Mouse (Mus musculus): ENCODE data around the gene Slc18a2. TPM values are rescaled to one million over a fixed set of nuclear protein-coding genes. Genes with fewer than 3 reads are reported as not detected.

Slc18a2 gene
- 19.8 and 21.0 TPM in 2 replicates for polyA plus RNA-seq (2015; fragmentation: Nextera tagmentation; extraction: Ambion mirVana)

DNA sequence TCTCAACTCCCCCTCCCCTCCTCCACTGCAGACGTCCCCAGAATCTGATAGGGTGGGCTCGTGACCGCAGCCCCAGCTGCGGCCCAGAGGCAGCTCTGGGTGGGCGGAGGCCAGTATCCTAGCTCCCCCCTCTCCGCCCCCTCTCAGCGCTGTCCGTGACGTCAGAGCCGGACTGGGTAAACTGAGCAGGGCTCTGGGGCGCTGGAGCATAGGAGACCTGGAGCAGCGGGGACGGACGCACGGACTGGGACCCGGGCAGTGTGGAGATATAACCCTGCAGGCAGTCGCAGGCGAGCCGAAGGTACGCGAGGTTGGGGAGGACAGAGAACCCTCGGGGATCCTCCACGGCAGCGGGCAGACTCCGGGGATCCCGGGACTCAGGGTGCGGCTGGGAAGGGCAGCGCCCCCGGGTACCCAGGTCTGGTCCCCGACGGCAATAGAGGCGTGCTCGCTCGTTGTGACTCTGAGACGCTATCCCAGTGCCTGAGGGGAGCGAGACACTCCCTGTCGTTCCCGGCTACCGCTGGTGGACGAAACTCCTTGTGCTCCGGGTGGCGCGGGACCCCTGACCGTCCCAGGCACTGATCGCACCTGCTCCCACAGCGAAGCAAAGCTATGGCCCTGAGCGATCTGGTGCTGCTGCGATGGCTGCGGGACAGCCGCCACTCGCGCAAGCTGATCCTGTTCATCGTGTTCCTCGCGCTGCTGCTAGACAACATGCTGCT lies at the start of gene Slc18a2:
Gene Slc18a2, plus strand, starts transcription at position 179 of the 725 bp plus-strand sequence.
- H3K4me2 ChIP-seq (ENCODE audit: low read length) = peak within 1 kb of the TSS; percentile 62
- no peaks in the 10 kb centered on the region for H3K36me3 ChIP-seq (ENCODE audit: control insufficient read depth, insufficient read depth)
- H3K9me3 ChIP-seq (ENCODE audit: control insufficient read depth, low read length) = no peaks in the 10 kb centered on the region
- peak; percentile 57 for ATAC-seq
- H3K27ac ChIP-seq (ENCODE audit: low read length) = no peak within 1 kb of the TSS
- peak within 1 kb of the TSS; percentile 45 for H3K4me3 ChIP-seq (replicated peaks; ENCODE audit: low read length)
- 1% methylated on average over 55 of the region's 55 CpGs for whole genome bisulfite sequencing
- peak within 1 kb of the TSS; percentile 58 for H3K9ac ChIP-seq (replicated peaks; ENCODE audit: low read depth, low read length)
- no peaks in the 10 kb centered on the region for H3K27me3 ChIP-seq (replicated peaks; ENCODE audit: control insufficient read depth, insufficient read depth, low read length)
- peaks cover 21% of the 10 kb centered on the region for H3K4me1 ChIP-seq (replicated peaks; ENCODE audit: control insufficient read depth, insufficient read depth, low read length)

DNA sequence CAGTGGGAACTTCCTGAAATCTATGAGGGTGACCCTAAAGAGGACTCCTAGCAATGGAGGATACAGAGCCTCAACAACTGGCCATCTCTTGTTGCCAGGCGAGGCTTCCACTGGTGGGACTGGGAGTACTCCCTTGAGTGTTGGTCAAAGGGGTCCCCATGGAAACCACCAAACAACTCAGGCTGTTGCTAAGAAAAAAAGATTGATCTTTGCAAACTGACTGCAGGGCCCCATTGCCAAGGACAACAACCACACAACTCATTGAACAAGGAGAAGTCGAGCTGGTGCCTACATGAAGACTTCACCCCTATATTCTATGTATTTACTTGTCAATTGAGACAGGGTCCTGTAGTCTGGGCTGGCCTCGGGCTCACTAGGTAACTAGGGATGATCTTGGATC lies 43.8 kb upstream of the Slc18a2 start:
- ATAC-seq = no peak
- H3K27ac ChIP-seq (ENCODE audit: low read length) = no peak overlapping the region
- no peaks in the 10 kb centered on the region for H3K4me1 ChIP-seq (replicated peaks; ENCODE audit: control insufficient read depth, insufficient read depth, low read length)
- no peaks in the 10 kb centered on the region for H3K36me3 ChIP-seq (ENCODE audit: control insufficient read depth, insufficient read depth)
- H3K9ac ChIP-seq (replicated peaks; ENCODE audit: low read depth, low read length) = no peak overlapping the region
- whole genome bisulfite sequencing = 83% methylated on average over 3 of the region's 3 CpGs
- no peaks in the 10 kb centered on the region for H3K27me3 ChIP-seq (replicated peaks; ENCODE audit: control insufficient read depth, insufficient read depth, low read length)
- no peaks in the 10 kb centered on the region for H3K9me3 ChIP-seq (ENCODE audit: control insufficient read depth, low read length)
- H3K4me3 ChIP-seq (replicated peaks; ENCODE audit: low read length) = no peak overlapping the region
- no peak overlapping the region for H3K4me2 ChIP-seq (ENCODE audit: low read length)

GRCm38 (mm10) chr19:59218991-59219390 lies 41.7 kb upstream of the Slc18a2 start, which contains the start of gene Kcnk18:
Gene Kcnk18, plus strand, starts transcription at chr19:59219214.
- WGBS = 96% methylated on average over 8 of the region's 8 CpGs
- Histone ChIP-seq H3K27ac (ENCODE audit: low read length) (no peak within 1 kb of the TSS), H3K4me1 (replicated peaks; ENCODE audit: control insufficient read depth, insufficient read depth, low read length) (no peaks in the 10 kb centered on the region), H3K9ac (replicated peaks; ENCODE audit: low read depth, low read length) (no peak within 1 kb of the TSS), H3K4me2 (ENCODE audit: low read length) (no peak within 1 kb of the TSS), H3K27me3 (replicated peaks; ENCODE audit: control insufficient read depth, insufficient read depth, low read length) (no peaks in the 10 kb centered on the region), H3K36me3 (ENCODE audit: control insufficient read depth, insufficient read depth) (no peaks in the 10 kb centered on the region), H3K4me3 (replicated peaks; ENCODE audit: low read length) (no peak within 1 kb of the TSS), H3K9me3 (ENCODE audit: control insufficient read depth, low read length) (no peaks in the 10 kb centered on the region)
- ATAC-seq = no peak

- H3K4me2 ChIP-seq (ENCODE audit: low read length) = no peak overlapping the region
- no peak overlapping the region for H3K27ac ChIP-seq (ENCODE audit: low read length)
- ATAC-seq = no peak
- WGBS = 82% methylated on average over 3 of the region's 3 CpGs
- no peak overlapping the region for H3K9ac ChIP-seq (replicated peaks; ENCODE audit: low read depth, low read length)
- H3K27me3 ChIP-seq (replicated peaks; ENCODE audit: control insufficient read depth, insufficient read depth, low read length) = no peaks in the 10 kb centered on the region
- H3K36me3 ChIP-seq (ENCODE audit: control insufficient read depth, insufficient read depth) = no peaks in the 10 kb centered on the region
- H3K4me3 ChIP-seq (replicated peaks; ENCODE audit: low read length) = no peak overlapping the region
- no peaks in the 10 kb centered on the region for H3K4me1 ChIP-seq (replicated peaks; ENCODE audit: control insufficient read depth, insufficient read depth, low read length)
- H3K9me3 ChIP-seq (ENCODE audit: control insufficient read depth, low read length) = no peaks in the 10 kb centered on the region
These were observed 39.6 kb upstream of the Slc18a2 start for GRCm38 (mm10) chr19:59221131-59221530.

- no peak for ATAC-seq
- no peaks in the 10 kb centered on the region for H3K27me3 ChIP-seq (replicated peaks; ENCODE audit: control insufficient read depth, insufficient read depth, low read length)
- 79% methylated on average over 3 of the region's 3 CpGs for WGBS
- no peak overlapping the region for H3K4me3 ChIP-seq (replicated peaks; ENCODE audit: low read length)
- H3K36me3 ChIP-seq (ENCODE audit: control insufficient read depth, insufficient read depth) = no peaks in the 10 kb centered on the region
- no peak overlapping the region for H3K27ac ChIP-seq (ENCODE audit: low read length)
- no peak overlapping the region for H3K4me2 ChIP-seq (ENCODE audit: low read length)
- H3K9me3 ChIP-seq (ENCODE audit: control insufficient read depth, low read length) = no peaks in the 10 kb centered on the region
- no peak overlapping the region for H3K9ac ChIP-seq (replicated peaks; ENCODE audit: low read depth, low read length)
- H3K4me1 ChIP-seq (replicated peaks; ENCODE audit: control insufficient read depth, insufficient read depth, low read length) = no peaks in the 10 kb centered on the region; the same call in 1 of the 2 replicates
These were observed 32.3 kb upstream of the Slc18a2 start for GRCm38 (mm10) chr19:59228376-59228775.

- Histone ChIP-seq H3K27me3 (replicated peaks; ENCODE audit: control insufficient read depth, insufficient read depth, low read length) (no peaks in the 10 kb centered on the region), H3K9me3 (ENCODE audit: control insufficient read depth, low read length) (no peaks in the 10 kb centered on the region), H3K4me1 (replicated peaks; ENCODE audit: control insufficient read depth, insufficient read depth, low read length) (no peaks in the 10 kb centered on the region; the same call in 1 of the 2 replicates), H3K36me3 (ENCODE audit: control insufficient read depth, insufficient read depth) (no peaks in the 10 kb centered on the region), H3K9ac (replicated peaks; ENCODE audit: low read depth, low read length) (no peak overlapping the region), H3K4me2 (ENCODE audit: low read length) (no peak overlapping the region), H3K4me3 (replicated peaks; ENCODE audit: low read length) (no peak overlapping the region), H3K27ac (ENCODE audit: low read length) (no peak overlapping the region)
- ATAC-seq = no peak
- 61% methylated on average over 5 of the region's 5 CpGs for WGBS
These were observed 27.9 kb upstream of the Slc18a2 start for GRCm38 (mm10) chr19:59232786-59233185.

- Histone ChIP-seq H3K9me3 (ENCODE audit: control insufficient read depth, low read length) (no peaks in the 10 kb centered on the region), H3K4me3 (replicated peaks; ENCODE audit: low read length) (no peak overlapping the region), H3K4me1 (replicated peaks; ENCODE audit: control insufficient read depth, insufficient read depth, low read length) (no peaks in the 10 kb centered on the region; the same call in 1 of the 2 replicates), H3K9ac (replicated peaks; ENCODE audit: low read depth, low read length) (no peak overlapping the region), H3K27ac (ENCODE audit: low read length) (no peak overlapping the region), H3K36me3 (ENCODE audit: control insufficient read depth, insufficient read depth) (no peaks in the 10 kb centered on the region), H3K4me2 (ENCODE audit: low read length) (no peak overlapping the region), H3K27me3 (replicated peaks; ENCODE audit: control insufficient read depth, insufficient read depth, low read length) (no peaks in the 10 kb centered on the region)
- ATAC-seq = no peak
- WGBS = 90% methylated on average over 18 of the region's 18 CpGs
These were observed 25.7 kb upstream of the Slc18a2 start for GRCm38 (mm10) chr19:59235001-59235400.

- no peak for ATAC-seq
- WGBS = 81% methylated on average over 6 of the region's 6 CpGs
- no peaks in the 10 kb centered on the region for H3K36me3 ChIP-seq (ENCODE audit: control insufficient read depth, insufficient read depth)
- no peaks in the 10 kb centered on the region; the same call in 1 of the 2 replicates for H3K4me1 ChIP-seq (replicated peaks; ENCODE audit: control insufficient read depth, insufficient read depth, low read length)
- H3K9ac ChIP-seq (replicated peaks; ENCODE audit: low read depth, low read length) = no peak overlapping the region
- no peak overlapping the region for H3K4me3 ChIP-seq (replicated peaks; ENCODE audit: low read length)
- no peaks in the 10 kb centered on the region for H3K27me3 ChIP-seq (replicated peaks; ENCODE audit: control insufficient read depth, insufficient read depth, low read length)
- no peak overlapping the region for H3K4me2 ChIP-seq (ENCODE audit: low read length)
- H3K9me3 ChIP-seq (ENCODE audit: control insufficient read depth, low read length) = no peaks in the 10 kb centered on the region
- H3K27ac ChIP-seq (ENCODE audit: low read length) = no peak overlapping the region
These were observed 24.6 kb upstream of the Slc18a2 start for GRCm38 (mm10) chr19:59236046-59236445.

DNA sequence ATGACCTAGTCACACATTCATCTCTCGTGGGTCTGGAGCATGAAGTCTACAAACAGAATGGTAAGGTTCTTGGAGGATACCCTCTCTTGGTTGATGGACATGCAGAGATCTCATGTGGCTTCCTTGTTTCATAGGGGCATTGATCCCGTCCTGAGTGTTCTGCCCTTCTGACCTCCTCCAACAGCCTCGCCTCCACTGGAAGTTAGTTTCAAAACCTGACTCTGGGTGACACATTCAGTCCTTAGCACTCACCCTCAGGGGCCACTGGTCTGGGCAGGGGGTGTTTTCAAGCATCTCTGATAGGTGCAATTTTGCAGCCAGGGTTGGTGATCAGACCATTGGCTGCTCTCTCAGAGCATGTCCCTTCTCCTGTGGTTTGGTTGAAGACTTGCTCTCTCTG lies 22.1 kb upstream of the Slc18a2 start:
- no peaks in the 10 kb centered on the region for H3K36me3 ChIP-seq (ENCODE audit: control insufficient read depth, insufficient read depth)
- no peak for ATAC-seq
- WGBS = 88% methylated on average over 3 of the region's 3 CpGs
- no peak overlapping the region for H3K4me2 ChIP-seq (ENCODE audit: low read length)
- no peaks in the 10 kb centered on the region for H3K27me3 ChIP-seq (replicated peaks; ENCODE audit: control insufficient read depth, insufficient read depth, low read length)
- no peak overlapping the region for H3K4me3 ChIP-seq (replicated peaks; ENCODE audit: low read length)
- H3K27ac ChIP-seq (ENCODE audit: low read length) = no peak overlapping the region
- no peaks in the 10 kb centered on the region for H3K9me3 ChIP-seq (ENCODE audit: control insufficient read depth, low read length)
- H3K9ac ChIP-seq (replicated peaks; ENCODE audit: low read depth, low read length) = no peak overlapping the region
- H3K4me1 ChIP-seq (replicated peaks; ENCODE audit: control insufficient read depth, insufficient read depth, low read length) = no peaks in the 10 kb centered on the region

Measured in forebrain, embryonic 16.5 days (tissue).